Mouse (Mus musculus) liver, adult 2 months (tissue): ENCODE measurements at regions not wholly inside any gene's neighbourhood (a gene's known extent, or its start where the extent isn't known, plus 50 kb on each side); places are given as distances from the start of the nearest gene placed in this dataset.

Experiments
- DNase-seq: peaks from one replicate; pipeline ENCODE4 v3.0.0-alpha.2; 2011; ENCODE audit warnings: low read depth, low spot score; ENCODE audit errors: extremely low read depth
- H3K27ac ChIP-seq: fragments of 200-500 bp; replicated peaks from 2 replicates; pipeline ENCODE4 v1.5.1; 2012; ENCODE audit warnings: low read depth, mild to moderate bottlenecking, control low read depth, inconsistent platforms, low read length; ENCODE audit not compliant: insufficient read depth
- H3K27me3 ChIP-seq: fragments of 200-500 bp; 2 replicates; pipeline ENCODE4 v1.6.1; 2012; ENCODE audit warnings: mild to moderate bottlenecking, moderate library complexity, low read length, inconsistent platforms; ENCODE audit not compliant: control insufficient read depth, insufficient read depth
- H3K36me3 ChIP-seq: fragments of 200-500 bp; 2 replicates; pipeline ENCODE4 v1.6.1; 2012; ENCODE audit warnings: low read length, inconsistent platforms; ENCODE audit not compliant: control insufficient read depth, insufficient read depth
- H3K4me1 ChIP-seq: fragments of 200-500 bp; 2 replicates; pipeline ENCODE4 v1.6.1; 2011; ENCODE audit warnings: low read length; ENCODE audit not compliant: control insufficient read depth, insufficient read depth
- H3K4me3 ChIP-seq: fragments of 200-500 bp; 2 replicates; pipeline ENCODE4 v1.5.1; 2011; ENCODE audit warnings: low read depth, mild to moderate bottlenecking, control low read depth, low read length, moderate library complexity; ENCODE audit not compliant: insufficient read depth
- H3K79me2 ChIP-seq: fragments of 200-500 bp; 2 replicates; pipeline ENCODE4 v1.6.1; 2012; ENCODE audit warnings: inconsistent platforms, mild to moderate bottlenecking, low read length, moderate library complexity; ENCODE audit not compliant: control insufficient read depth, insufficient read depth
- H3K9ac ChIP-seq: fragments of 200-500 bp; 2 replicates; pipeline ENCODE4 v1.6.1; 2012; ENCODE audit warnings: low read depth, mild to moderate bottlenecking, control low read depth, inconsistent platforms, low read length
- CTCF ChIP-seq: fragments of 200-500 bp; IDR thresholded peaks from 2 replicates; pipeline ENCODE4 v1.5.1; 2011; ENCODE audit warnings: low read depth, low read length, control low read depth
- POLR2A ChIP-seq: fragments of 200-500 bp; IDR thresholded peaks from 2 replicates; pipeline ENCODE4 v1.6.1; 2011; ENCODE audit warnings: low read length, control low read depth; ENCODE audit not compliant: insufficient read depth; ENCODE audit errors: extremely low read depth
- WGBS: fragments of 180-500 bp; shearing (Covaris S2); methylation state at CpG from one replicate; pipeline ENCODE4 v1.1.7; 2018; 5-methylcytosine and 5-hydroxymethylcytosine counted together

GRCm38 (mm10) chr2:82360224-82360623 is 307.2 kb downstream of the Zfp804a start:
- DNase-seq: no peak
- no peak overlapping the region for H3K9ac ChIP-seq
- H3K27ac ChIP-seq: no peak overlapping the region
- no peaks in the 10 kb centered on the region for H3K79me2 ChIP-seq
- H3K27me3 ChIP-seq: no peaks in the 10 kb centered on the region
- TF ChIP-seq POLR2A: no peak
- no peak for TF ChIP-seq CTCF
- WGBS: 87% methylated on average over 9 of the region's 9 CpGs
- no peak overlapping the region for H3K4me3 ChIP-seq
- peaks cover 2% of the 10 kb centered on the region; the same call in 1 of the 2 replicates for H3K4me1 ChIP-seq
- no peaks in the 10 kb centered on the region for H3K36me3 ChIP-seq

GRCm38 (mm10) chr2:82373152-82373551 is 320.1 kb downstream of the Zfp804a start:
- Histone ChIP-seq H3K27ac (no peak overlapping the region), H3K9ac (no peak overlapping the region), H3K4me3 (no peak overlapping the region), H3K79me2 (no peaks in the 10 kb centered on the region), H3K36me3 (no peaks in the 10 kb centered on the region), H3K4me1 (no peaks in the 10 kb centered on the region), H3K27me3 (no peaks in the 10 kb centered on the region)
- TF ChIP-seq POLR2A (no peak), CTCF (no peak)
- DNase-seq: no peak
- WGBS: 94% methylated on average over 3 of the region's 3 CpGs

- Histone ChIP-seq H3K79me2 (no peaks in the 10 kb centered on the region), H3K4me1 (no peaks in the 10 kb centered on the region), H3K4me3 (no peak overlapping the region), H3K36me3 (no peaks in the 10 kb centered on the region), H3K9ac (no peak overlapping the region), H3K27ac (no peak overlapping the region), H3K27me3 (no peaks in the 10 kb centered on the region)
- DNase-seq: no peak
- TF ChIP-seq CTCF (no peak), POLR2A (no peak)
Observed at GRCm38 (mm10) chr2:82378476-82378875, 325.5 kb downstream of the Zfp804a start.

- TF ChIP-seq CTCF: no peak
- no peak for TF ChIP-seq POLR2A
- no peak for DNase-seq
- Histone ChIP-seq H3K27ac (no peak overlapping the region), H3K36me3 (no peaks in the 10 kb centered on the region), H3K9ac (no peak overlapping the region), H3K4me3 (no peak overlapping the region), H3K79me2 (no peaks in the 10 kb centered on the region), H3K27me3 (no peaks in the 10 kb centered on the region), H3K4me1 (no peaks in the 10 kb centered on the region)
- WGBS: 59% methylated on average over 2 of the region's 2 CpGs
Observed at GRCm38 (mm10) chr2:82385123-82385522, 332.1 kb downstream of the Zfp804a start.

GRCm38 (mm10) chr2:82387744-82388143 is 334.7 kb downstream of the Zfp804a start:
- no peak overlapping the region for H3K27ac ChIP-seq
- WGBS: 70% methylated on average over 1 of the region's 1 CpGs
- TF ChIP-seq CTCF: 0 out of 2 replicates have a peak, but pooled peaks have one; percentile 17
- TF ChIP-seq POLR2A: no peak

GRCm38 (mm10) chr2:82395426-82395825 is 342.4 kb downstream of the Zfp804a start:
- TF ChIP-seq CTCF (no peak), POLR2A (no peak)
- no peaks in the 10 kb centered on the region for H3K36me3 ChIP-seq
- WGBS: 21% methylated on average over 4 of the region's 4 CpGs
- no peak overlapping the region for H3K4me3 ChIP-seq
- peak; percentile 24 for DNase-seq
- no peaks in the 10 kb centered on the region for H3K4me1 ChIP-seq
- no peaks in the 10 kb centered on the region for H3K79me2 ChIP-seq
- no peak overlapping the region for H3K27ac ChIP-seq
- no peaks in the 10 kb centered on the region for H3K27me3 ChIP-seq
- H3K9ac ChIP-seq: no peak overlapping the region

More at GRCm38 (mm10) chr2:82387744-82388143, 334.7 kb downstream of the Zfp804a start:
- Histone ChIP-seq H3K27me3 (no peaks in the 10 kb centered on the region), H3K4me1 (no peaks in the 10 kb centered on the region), H3K4me3 (no peak overlapping the region), H3K79me2 (no peaks in the 10 kb centered on the region), H3K36me3 (no peaks in the 10 kb centered on the region), H3K9ac (no peak overlapping the region)
- DNase-seq: peak; percentile 13
